Mouse (Mus musculus) c-Kit-negative CD71-positive TER-119-positive erythroid progenitor cells, embryonic 14.5 days (primary cell): ENCODE results near the gene Olfr107.

ENCODE experiments used
- DNase-seq: peaks from one replicate; pipeline ENCODE4 v3.0.0-alpha.2; 2013; ENCODE audit warnings: low read depth, low spot score

The Olfr107 gene

DNA sequence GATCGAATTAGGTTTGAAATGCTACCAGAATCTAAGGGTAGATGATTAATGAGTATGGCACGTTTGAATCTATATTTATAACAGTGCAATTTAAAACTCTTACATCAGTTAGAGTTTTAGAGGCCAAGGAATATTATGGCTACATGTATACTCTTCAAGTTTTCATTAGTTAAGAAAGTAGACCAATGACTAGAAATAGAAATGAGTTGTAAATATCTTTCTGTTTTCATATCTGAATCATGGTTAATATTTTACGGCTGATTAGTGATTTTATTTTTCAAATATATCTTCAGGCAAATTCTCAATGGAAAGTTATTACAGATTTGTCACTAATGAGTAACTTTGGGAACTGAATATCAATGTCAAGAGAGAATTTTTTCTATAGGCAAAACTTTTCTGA, at the start of gene Olfr107:
TSS of gene Olfr107 (plus strand) at position 301 of the 400 bp plus-strand sequence.
- DNase-seq, result no peak

DNA sequence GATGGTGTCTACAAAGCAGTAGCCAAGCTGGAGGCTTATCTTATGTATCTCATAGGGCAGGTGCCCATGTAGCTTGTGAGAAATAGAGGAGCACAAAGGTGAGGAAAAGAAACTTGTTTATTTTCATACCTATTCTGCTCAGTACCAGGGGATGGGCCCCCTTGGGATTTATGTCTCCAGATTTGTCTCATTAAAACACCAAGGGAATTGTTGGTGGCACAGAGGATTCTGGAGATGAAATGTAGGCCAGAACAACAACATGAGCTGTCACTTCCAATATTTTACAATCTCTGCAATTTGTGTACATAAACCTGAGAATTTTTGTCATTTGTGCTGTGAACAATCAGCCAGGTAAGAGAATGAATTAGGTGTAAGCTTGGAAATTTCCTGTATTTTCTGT, 39.7 kb upstream of the Olfr107 start, which contains the start of gene Olfr104-ps:
TSS of gene Olfr104-ps (plus strand) at position 301 of the 400 bp plus-strand sequence.
- DNase-seq, result no peak

DNA sequence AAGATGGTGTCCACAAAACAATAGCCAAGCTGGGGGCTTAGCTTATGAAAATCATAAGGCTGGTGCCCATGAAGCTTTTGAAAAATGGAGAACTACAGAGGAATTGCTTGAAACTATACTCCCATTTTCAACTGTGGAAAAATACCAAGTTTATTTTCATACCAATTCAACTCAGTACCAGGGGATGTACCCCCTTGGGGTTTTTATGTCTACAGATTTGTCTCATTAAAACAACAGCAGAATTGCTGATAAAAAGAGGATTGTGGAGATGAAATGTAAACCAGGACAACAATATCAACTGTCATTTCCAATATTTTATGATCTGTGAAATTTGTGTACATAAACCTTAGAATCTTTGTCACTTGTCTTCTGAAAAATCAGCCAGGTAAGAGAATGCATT, 20.3 kb upstream of the Olfr107 start, which contains the start of gene Olfr105-ps:
TSS of gene Olfr105-ps (plus strand) at position 301 of the 400 bp plus-strand sequence.
- DNase-seq, result no peak

GRCm38 (mm10) chr17:37390093-37390492, 8.9 kb upstream of the Olfr107 start, which contains the start of gene Olfr106-ps:
Gene Olfr106-ps, plus strand, starts transcription at chr17:37390393.
- no peak for DNase-seq

DNA sequence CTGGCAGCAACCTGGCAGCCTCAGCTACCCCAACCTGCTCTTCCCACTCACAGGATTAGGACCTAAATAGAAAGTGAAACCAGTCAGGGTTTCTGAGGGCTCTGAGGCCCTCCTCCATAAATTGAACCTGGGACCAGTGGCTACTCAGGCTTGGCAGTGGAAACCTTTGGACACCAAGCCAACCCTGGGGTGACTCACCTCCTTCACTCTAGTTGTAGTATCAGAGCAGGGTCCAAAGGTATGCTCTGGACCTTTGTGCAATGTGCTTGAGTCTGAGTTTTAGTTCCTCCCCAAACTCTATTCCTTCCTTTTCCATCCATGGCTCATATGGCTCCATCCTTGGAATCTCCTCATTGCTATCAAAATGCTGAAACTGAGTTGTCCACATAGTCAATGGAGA, 14.4 kb downstream of the Olfr107 start:
- DNase-seq, result no peak

DNA sequence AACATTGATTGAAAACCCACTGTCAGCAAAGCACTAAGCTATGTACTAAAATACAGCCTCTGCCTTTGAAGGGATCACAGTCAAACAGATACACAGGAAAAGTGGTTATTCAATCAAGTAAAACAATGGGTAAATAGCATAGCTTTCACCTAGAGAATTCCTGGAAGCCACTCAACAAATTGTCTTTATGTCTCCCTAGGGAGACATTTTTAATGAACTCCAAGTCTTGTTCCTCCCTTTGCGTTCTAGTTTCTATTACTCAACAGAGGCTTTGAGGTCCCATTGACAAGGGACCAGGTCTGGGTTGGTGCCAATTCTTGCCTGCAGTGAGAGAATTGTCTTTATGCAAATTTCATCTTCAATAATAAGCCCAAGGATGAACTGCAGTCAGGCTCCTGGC, 46.2 kb downstream of the Olfr107 start, which contains the start of gene Olfr108:
TSS of gene Olfr108 (plus strand) at position 301 of the 400 bp plus-strand sequence.
- no peak for DNase-seq
